Mouse (Mus musculus) hindbrain, embryonic 13.5 days (tissue): ENCODE data around the gene Prss47. TPM values are rescaled to one million over a fixed set of nuclear protein-coding genes. Genes with fewer than 3 reads are reported as not detected.

Experiments used
- ATAC-seq: fragments of 200-750 bp; cut with Nextera tagmentation; 2 replicates; pipeline ENCODE4 v1.8.0; 2017; ENCODE audit warnings: moderate TSS enrichment; ENCODE audit not compliant: low FRiP score
- H3K27ac ChIP-seq: fragments of 300-500 bp; sonication (generic); 2 replicates; pipeline ENCODE4 v1.5.1; 2015; ENCODE audit warnings: inconsistent platforms, mild to moderate bottlenecking, moderate library complexity
- H3K27me3 ChIP-seq: fragments of 300-500 bp; sonication (generic); 2 replicates; pipeline ENCODE4 v1.6.1; 2015; ENCODE audit warnings: mild to moderate bottlenecking, inconsistent platforms
- H3K36me3 ChIP-seq: fragments of 300-500 bp; sonication (generic); 2 replicates; pipeline ENCODE4 v1.6.1; 2015; ENCODE audit warnings: mild to moderate bottlenecking, inconsistent platforms
- H3K4me1 ChIP-seq: fragments of 300-500 bp; sonication (generic); replicated peaks from 2 replicates; pipeline ENCODE4 v1.6.1; 2015; ENCODE audit warnings: inconsistent platforms
- H3K4me2 ChIP-seq: fragments of 300-500 bp; sonication (generic); 2 replicates; pipeline ENCODE4 v1.6.1; 2015; ENCODE audit warnings: inconsistent platforms, mild to moderate bottlenecking, moderate library complexity
- H3K4me3 ChIP-seq: fragments of 300-500 bp; sonication (generic); 2 replicates; pipeline ENCODE4 v1.5.1; 2015; ENCODE audit warnings: mild to moderate bottlenecking, inconsistent platforms
- H3K9ac ChIP-seq: fragments of 300-500 bp; sonication (generic); 2 replicates; pipeline ENCODE4 v1.6.1; 2015; ENCODE audit warnings: mild to moderate bottlenecking, inconsistent platforms
- H3K9me3 ChIP-seq: fragments of 300-500 bp; sonication (generic); 2 replicates; pipeline ENCODE4 v1.6.1; 2016; ENCODE audit warnings: inconsistent platforms
- WGBS: fragments of 180-500 bp; shearing (Covaris S2); methylation state at CpG from one replicate; pipeline ENCODE4 v1.1.7; 2015; 5-methylcytosine and 5-hydroxymethylcytosine counted together
- polyA plus RNA-seq: library from polyadenylated mRNA; unstranded; fragments of >200 nt; fragmentation: Nextera tagmentation; extraction: Ambion mirVana; gene quantifications from 2 replicates; pipeline ENCODE4 v1.2.1, GENCODE M21; 2015

Prss47 gene
- not detected in 2 replicates for polyA plus RNA-seq

GRCm38 (mm10) chr13:65052660-65053059, at the start of gene Prss47:
TSS of gene Prss47 (minus strand) at chr13:65052760.
- no peak for ATAC-seq
- Histone ChIP-seq H3K9me3 (no peaks in the 10 kb centered on the region), H3K36me3 (no peaks in the 10 kb centered on the region), H3K9ac (no peak within 1 kb of the TSS), H3K4me2 (no peak within 1 kb of the TSS), H3K27ac (no peak within 1 kb of the TSS), H3K4me1 (no peaks in the 10 kb centered on the region), H3K27me3 (no peaks in the 10 kb centered on the region), H3K4me3 (no peak within 1 kb of the TSS)
- 92% methylated on average over 9 of the region's 9 CpGs for WGBS

GRCm38 (mm10) chr13:65101232-65101631, 48.7 kb upstream of the Prss47 start:
- Histone ChIP-seq H3K36me3 (peaks cover 23% of the 10 kb centered on the region; the same call in 1 of the 2 replicates), H3K27ac (no peak overlapping the region), H3K4me2 (no peak overlapping the region), H3K4me1 (no peaks in the 10 kb centered on the region), H3K4me3 (no peak overlapping the region), H3K9ac (no peak overlapping the region), H3K27me3 (no peaks in the 10 kb centered on the region), H3K9me3 (peaks cover 40% of the 10 kb centered on the region)
- ATAC-seq = no peak
- 94% methylated on average over 3 of the region's 3 CpGs for WGBS

DNA sequence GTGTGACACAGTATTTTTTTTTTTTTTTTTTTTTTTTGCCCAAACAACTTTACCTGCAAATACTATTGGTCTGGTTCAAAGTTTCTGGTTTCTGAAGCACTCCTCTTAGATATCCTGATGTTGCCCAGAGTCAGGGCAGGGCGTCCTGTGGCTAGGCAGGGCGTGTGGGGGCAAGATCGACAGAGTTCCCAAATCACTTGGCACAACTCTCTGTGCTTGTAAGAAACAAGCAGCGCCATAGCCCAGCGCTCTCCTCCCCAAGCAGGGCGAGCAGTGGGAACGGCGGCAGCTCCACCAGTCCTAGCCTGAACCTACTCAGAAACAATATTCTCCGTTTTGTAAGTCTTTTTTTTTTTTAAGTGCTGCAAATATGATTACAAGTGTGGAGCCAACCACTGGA, 48.1 kb upstream of the Prss47 start:
- H3K4me1 ChIP-seq = no peaks in the 10 kb centered on the region
- no peak overlapping the region for H3K4me3 ChIP-seq
- H3K27ac ChIP-seq = no peak overlapping the region
- H3K4me2 ChIP-seq = no peak overlapping the region
- peaks cover 36% of the 10 kb centered on the region for H3K9me3 ChIP-seq
- 95% methylated on average over 9 of the region's 9 CpGs for WGBS
- no peak for ATAC-seq
- H3K27me3 ChIP-seq = no peaks in the 10 kb centered on the region
- peaks cover 22% of the 10 kb centered on the region; the same call in 1 of the 2 replicates for H3K36me3 ChIP-seq
- H3K9ac ChIP-seq = no peak overlapping the region

DNA sequence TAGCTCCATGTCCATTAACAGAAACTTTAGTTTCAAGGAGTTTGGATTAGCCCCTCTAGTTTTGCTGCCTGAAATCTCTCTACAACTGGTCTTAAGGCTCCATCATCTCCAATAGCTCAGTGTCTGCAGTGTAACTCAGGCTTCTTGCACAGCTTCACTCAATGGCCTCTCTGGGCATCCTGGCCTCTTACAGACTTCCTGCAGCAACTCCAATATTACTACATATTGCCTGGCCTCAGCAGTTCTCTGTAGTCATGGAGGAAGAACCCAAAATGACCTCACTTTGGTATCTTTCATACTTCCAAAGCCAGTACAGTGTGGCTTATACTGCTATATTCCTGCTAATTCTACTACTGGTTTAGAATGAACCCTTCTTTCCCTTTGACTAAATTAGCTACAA, 44.5 kb upstream of the Prss47 start:
- Histone ChIP-seq H3K4me1 (no peaks in the 10 kb centered on the region), H3K27ac (no peak overlapping the region), H3K9ac (no peak overlapping the region), H3K27me3 (no peaks in the 10 kb centered on the region), H3K4me2 (no peak overlapping the region), H3K9me3 (peaks cover 21% of the 10 kb centered on the region), H3K36me3 (peaks cover 32% of the 10 kb centered on the region), H3K4me3 (no peak overlapping the region)
- no peak for ATAC-seq

DNA sequence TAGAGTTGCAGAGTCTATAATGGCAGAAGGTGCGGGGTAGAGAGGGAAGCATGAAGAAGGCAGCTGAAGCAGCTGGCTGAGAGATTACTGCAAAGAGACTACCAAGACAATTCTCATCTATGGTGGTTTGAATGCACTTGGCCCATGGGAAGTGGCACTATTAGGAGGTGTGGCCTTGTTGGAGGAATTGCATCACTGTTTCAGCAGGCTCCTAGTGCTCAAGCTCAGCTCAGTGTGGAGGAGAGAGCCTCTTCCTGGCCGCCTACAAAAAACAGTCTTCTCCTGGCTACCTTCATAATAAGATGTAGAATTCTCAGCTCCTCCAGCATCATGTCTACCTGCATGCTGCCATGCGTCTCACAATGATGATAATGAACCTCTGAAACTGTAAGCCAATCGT, 43.4 kb upstream of the Prss47 start:
- H3K4me3 ChIP-seq = no peak overlapping the region
- WGBS = 90% methylated on average over 4 of the region's 4 CpGs
- peaks cover 35% of the 10 kb centered on the region for H3K36me3 ChIP-seq
- ATAC-seq = no peak
- H3K4me1 ChIP-seq = no peaks in the 10 kb centered on the region
- no peak overlapping the region for H3K9ac ChIP-seq
- H3K27me3 ChIP-seq = no peaks in the 10 kb centered on the region
- H3K27ac ChIP-seq = no peak overlapping the region
- peaks cover 13% of the 10 kb centered on the region for H3K9me3 ChIP-seq
- no peak overlapping the region for H3K4me2 ChIP-seq

- no peak overlapping the region for H3K4me3 ChIP-seq
- H3K9ac ChIP-seq = no peak overlapping the region
- no peak overlapping the region for H3K27ac ChIP-seq
- ATAC-seq = no peak
- no peaks in the 10 kb centered on the region for H3K9me3 ChIP-seq
- peaks cover 46% of the 10 kb centered on the region for H3K36me3 ChIP-seq
- no peak overlapping the region for H3K4me2 ChIP-seq
- 92% methylated on average over 2 of the region's 2 CpGs for WGBS
- H3K4me1 ChIP-seq = no peaks in the 10 kb centered on the region
- H3K27me3 ChIP-seq = no peaks in the 10 kb centered on the region
Measured at GRCm38 (mm10) chr13:65069969-65070368, 17.4 kb upstream of the Prss47 start.

GRCm38 (mm10) chr13:65035057-65035456, 17.5 kb downstream of the Prss47 start:
- no peaks in the 10 kb centered on the region for H3K36me3 ChIP-seq
- H3K9ac ChIP-seq = no peak overlapping the region
- no peaks in the 10 kb centered on the region for H3K27me3 ChIP-seq
- H3K4me1 ChIP-seq = no peaks in the 10 kb centered on the region
- H3K27ac ChIP-seq = no peak overlapping the region
- no peak overlapping the region for H3K4me3 ChIP-seq
- WGBS = 61% methylated on average over 4 of the region's 4 CpGs
- no peaks in the 10 kb centered on the region for H3K9me3 ChIP-seq
- no peak overlapping the region for H3K4me2 ChIP-seq
- no peak for ATAC-seq

DNA sequence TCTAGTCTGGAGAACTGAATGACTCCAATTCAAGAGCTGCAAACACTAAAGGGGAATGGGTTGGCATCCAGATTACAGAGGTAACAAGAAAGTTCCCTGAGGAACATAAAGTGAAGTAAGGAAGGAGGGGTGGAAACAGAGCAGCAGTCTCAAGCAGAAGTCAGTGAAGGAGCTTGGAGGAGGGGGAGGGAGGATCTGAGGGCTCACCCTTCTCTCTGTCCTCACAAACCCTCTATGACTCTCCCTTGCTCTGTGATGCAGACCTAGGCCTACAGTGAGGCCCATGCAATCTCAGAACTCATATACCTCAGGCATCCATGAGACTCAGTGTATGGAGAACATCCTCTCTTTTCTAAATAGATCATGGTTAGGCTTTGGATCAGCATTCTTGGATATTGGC, 19.8 kb downstream of the Prss47 start, which contains the start of gene Spata31d1c:
TSS of gene Spata31d1c (plus strand) at position 301 of the 400 bp plus-strand sequence.
- no peak within 1 kb of the TSS for H3K9ac ChIP-seq
- ATAC-seq = no peak
- no peak within 1 kb of the TSS for H3K4me3 ChIP-seq
- no peaks in the 10 kb centered on the region for H3K9me3 ChIP-seq
- no peaks in the 10 kb centered on the region for H3K36me3 ChIP-seq
- H3K4me1 ChIP-seq = no peaks in the 10 kb centered on the region
- H3K27ac ChIP-seq = no peak within 1 kb of the TSS
- no peak within 1 kb of the TSS for H3K4me2 ChIP-seq
- H3K27me3 ChIP-seq = no peaks in the 10 kb centered on the region

- Histone ChIP-seq H3K27me3 (no peaks in the 10 kb centered on the region), H3K36me3 (no peaks in the 10 kb centered on the region), H3K9me3 (no peaks in the 10 kb centered on the region), H3K4me3 (no peak overlapping the region), H3K9ac (no peak overlapping the region), H3K27ac (no peak overlapping the region), H3K4me2 (no peak overlapping the region), H3K4me1 (no peaks in the 10 kb centered on the region)
- ATAC-seq = no peak
- 62% methylated on average over 4 of the region's 4 CpGs for WGBS
Measured at GRCm38 (mm10) chr13:65011052-65011738, 41.4 kb downstream of the Prss47 start.

DNA sequence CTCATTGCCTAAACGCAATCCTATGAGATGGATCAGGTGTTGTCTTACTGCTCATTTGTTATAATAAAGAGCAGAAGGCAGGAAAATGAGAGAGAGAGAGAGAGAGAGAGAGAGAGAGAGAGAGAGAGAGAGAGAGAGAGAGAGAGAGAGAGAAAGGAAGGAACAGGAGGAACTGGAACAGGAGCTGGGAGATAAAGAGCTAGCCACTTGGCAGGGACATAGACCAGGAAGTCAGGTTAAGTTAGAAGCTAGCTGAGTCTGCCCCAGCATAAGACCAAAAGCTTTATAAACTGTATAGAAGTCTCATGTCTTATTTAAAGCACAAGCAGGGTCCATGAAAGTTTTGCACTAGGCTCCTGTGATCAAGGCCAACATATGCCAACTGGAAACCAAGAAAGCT, 44.6 kb downstream of the Prss47 start:
- 85% methylated on average over 1 of the region's 1 CpGs for WGBS
- Histone ChIP-seq H3K4me1 (no peaks in the 10 kb centered on the region), H3K27ac (no peak overlapping the region), H3K9me3 (no peaks in the 10 kb centered on the region), H3K36me3 (no peaks in the 10 kb centered on the region), H3K9ac (no peak overlapping the region), H3K27me3 (no peaks in the 10 kb centered on the region), H3K4me2 (no peak overlapping the region), H3K4me3 (no peak overlapping the region)
- no peak for ATAC-seq

DNA sequence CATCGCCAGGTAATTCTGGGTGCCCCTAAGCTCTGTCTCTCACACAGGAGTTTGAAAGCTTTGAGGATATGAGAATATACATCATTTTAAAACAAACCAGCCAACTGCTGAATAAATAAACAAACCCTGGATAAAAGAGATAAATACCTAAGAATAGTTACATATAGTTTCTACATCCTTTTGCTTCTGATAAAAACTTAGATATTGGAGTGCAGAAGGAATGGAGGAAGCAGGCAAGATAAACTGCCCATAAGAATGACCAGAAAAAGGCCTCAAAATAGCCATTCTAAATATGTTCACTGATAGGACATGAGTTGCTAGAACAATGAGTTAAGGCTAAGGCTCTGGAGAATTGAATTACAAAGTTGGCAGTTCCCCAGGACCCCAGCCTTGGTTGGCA, 45.8 kb downstream of the Prss47 start:
- Histone ChIP-seq H3K4me2 (no peak overlapping the region), H3K4me1 (no peaks in the 10 kb centered on the region), H3K27ac (no peak overlapping the region), H3K4me3 (no peak overlapping the region), H3K36me3 (no peaks in the 10 kb centered on the region), H3K27me3 (no peaks in the 10 kb centered on the region), H3K9me3 (no peaks in the 10 kb centered on the region), H3K9ac (no peak overlapping the region)
- no peak for ATAC-seq
- WGBS = 97% methylated on average over 1 of the region's 1 CpGs

GRCm38 (mm10) chr13:65005414-65005813, 47.1 kb downstream of the Prss47 start:
- Histone ChIP-seq H3K9ac (no peak overlapping the region), H3K4me1 (no peaks in the 10 kb centered on the region), H3K4me3 (no peak overlapping the region), H3K4me2 (no peak overlapping the region), H3K27me3 (no peaks in the 10 kb centered on the region), H3K9me3 (no peaks in the 10 kb centered on the region), H3K27ac (no peak overlapping the region), H3K36me3 (no peaks in the 10 kb centered on the region)
- no peak for ATAC-seq
